Mouse (Mus musculus) intestine, embryonic 15.5 days (tissue): ENCODE results near the gene Cyp26c1. TPM values are rescaled to one million over a fixed set of nuclear protein-coding genes. Genes with fewer than 3 reads are reported as not detected.

ENCODE experiments used
- polyA plus RNA-seq: library from polyadenylated mRNA; unstranded; fragments of >200 nt; fragmentation: Nextera tagmentation; extraction: Ambion mirVana; gene quantifications from 2 replicates; pipeline ENCODE4 v1.2.1, GENCODE M21; 2015

Cyp26c1 gene
- polyA plus RNA-seq, 1 experiment from 2014 or later: not detected

Other genes starting within 250 kb of the Cyp26c1 start
- 17.8 and 18.9 TPM in 2 replicates for gene Exoc6, start 135.2 kb upstream of the Cyp26c1 start, polyA plus RNA-seq
- gene Cyp26a1, start 12.2 kb downstream of the Cyp26c1 start, polyA plus RNA-seq: 1.7 and 1.8 TPM in 2 replicates